Mouse (Mus musculus): ENCODE measurements around the gene Impdh2.

The Impdh2 gene

DNA sequence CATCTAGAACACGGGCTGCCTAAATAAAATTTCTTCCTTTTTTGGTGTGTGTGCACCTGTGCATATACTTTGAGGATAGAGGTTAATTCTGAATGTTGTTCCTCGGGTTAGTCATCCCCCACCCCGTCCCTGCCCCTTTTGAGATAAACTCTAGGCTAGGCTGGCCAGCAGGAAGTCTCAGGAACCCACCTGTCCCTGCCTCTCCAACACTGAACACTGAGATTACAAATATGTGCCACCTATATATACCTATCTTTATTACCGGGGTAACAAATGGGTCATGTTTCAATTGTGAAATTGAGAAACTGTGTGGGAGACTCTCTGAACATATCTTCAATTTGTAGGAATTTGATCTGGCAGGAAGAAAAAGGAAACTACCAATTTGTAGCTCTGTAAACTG is 48.8 kb downstream of the Impdh2 start:
- no peak for DNase-seq

DNA sequence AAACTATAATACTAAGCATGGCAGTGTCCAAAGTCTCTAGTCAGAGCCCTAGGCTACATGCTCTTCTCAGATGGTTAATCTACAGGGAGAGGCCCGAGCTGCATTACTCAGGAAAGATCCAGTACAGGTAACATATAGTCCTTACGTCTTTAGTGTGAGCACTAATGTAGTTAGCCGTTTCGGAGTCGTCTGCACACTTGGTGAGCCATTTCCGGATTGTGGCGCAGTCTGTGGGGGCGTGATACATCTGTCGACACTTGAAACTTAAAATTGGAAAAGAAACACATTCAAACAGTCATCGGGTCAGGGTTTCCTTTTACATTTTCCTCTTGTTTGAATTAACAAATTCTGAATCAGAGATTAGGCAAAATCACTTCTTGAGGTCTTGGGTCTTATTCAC is 51.4 kb downstream of the Impdh2 start:
- no peak for DNase-seq

All from retina, postnatal 1 day (tissue).